Mouse (Mus musculus): ENCODE measurements around the gene Gadd45g.

Gene Gadd45g

DNA sequence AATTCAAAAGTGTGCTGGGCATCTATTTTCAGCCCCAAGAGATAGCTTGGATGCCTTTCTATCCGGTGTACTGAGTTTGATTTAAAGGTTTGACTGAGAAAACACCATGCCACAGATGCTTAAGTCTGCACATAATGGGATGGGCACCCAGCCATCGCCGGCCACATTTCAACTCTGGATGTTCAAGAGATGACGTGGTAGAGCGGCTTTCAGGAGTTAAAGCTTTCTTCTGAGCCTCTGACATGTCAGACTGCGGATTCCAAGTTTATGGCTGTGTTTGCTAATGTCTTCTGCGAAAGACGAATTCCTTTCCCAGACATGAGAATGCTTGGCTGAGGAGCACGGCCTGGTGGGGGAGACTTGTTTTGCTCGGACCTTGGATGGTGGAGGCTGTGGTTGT lies 40.2 kb downstream of the Gadd45g start:
- no peak for DNase-seq

DNA sequence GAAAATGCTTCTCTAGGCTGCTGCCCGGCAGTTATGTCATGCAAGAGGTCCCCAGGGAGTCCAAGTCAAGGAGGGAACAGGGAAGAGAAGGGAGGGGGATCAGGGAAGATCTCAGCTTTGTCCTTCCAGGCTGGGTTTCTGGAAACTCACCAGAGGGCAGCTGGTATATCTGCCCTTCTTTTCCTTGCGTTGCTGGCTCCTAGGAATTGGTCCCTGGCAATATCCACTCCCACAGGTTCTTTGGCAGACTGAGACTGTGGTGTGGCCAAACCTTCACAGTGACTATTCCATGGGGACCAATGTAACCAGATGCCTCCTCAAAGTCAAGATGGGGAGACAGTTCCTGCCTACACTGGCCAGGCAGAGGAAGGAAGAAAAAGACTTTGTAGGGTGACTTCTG lies 41.9 kb downstream of the Gadd45g start:
- DNase-seq: no peak

DNA sequence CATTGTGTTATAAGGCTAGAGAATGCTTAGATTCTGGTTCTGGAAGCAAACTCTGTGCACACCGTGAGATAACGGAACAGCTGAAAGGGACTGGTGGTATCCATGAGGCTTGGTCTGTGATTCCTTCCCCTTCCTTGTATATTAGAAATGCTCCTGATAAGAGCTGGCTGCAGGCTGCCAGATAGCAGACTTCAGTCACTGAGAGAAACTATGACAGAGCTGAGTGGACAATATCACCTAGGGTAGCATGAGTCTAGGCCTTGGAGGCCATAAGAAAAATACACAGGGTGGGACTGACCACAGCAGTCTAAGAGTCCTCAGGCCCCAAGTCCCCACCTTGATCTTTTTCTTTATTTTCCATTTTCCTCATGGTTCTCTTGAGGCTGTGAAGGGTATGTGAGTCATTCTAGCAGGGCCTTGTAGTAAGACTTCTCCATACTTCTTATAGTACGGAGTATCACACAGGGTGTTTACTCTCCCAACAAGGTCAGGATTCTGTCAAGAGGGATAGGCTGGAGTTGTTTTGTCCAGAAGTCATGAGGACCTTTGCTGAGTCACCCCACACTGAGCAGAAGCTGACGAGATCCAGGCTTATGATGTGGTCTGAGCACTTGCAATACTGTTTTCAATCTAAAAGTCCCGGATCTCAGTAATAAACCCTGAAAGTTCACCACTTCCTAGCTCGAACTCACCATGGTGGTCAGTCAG lies 45.5 kb downstream of the Gadd45g start:
- no peak for DNase-seq

DNA sequence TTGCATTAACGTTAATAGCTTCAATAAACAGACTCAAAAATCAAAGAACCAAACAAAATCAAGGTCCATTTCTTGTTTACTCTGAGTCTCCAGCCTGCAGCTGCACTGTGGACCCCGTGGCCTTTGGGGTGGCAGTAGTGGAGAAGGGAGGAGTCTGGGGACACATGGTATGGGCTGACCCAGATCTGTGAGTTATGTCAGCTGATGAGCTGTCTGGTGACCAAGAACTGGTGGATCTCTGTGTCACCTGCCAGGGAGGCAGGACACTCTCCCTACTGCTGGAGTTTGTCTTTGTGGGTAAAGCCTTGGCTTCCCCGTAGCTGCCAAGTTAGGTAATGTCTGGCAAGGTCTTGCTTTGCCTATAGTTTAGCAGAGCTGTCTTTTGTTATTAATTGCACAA lies 51.1 kb downstream of the Gadd45g start:
- no peak for DNase-seq

All from cerebellum, adult 11 months (tissue).